Mouse (Mus musculus) midbrain, embryonic 15.5 days (tissue): ENCODE measurements around the gene Cir1. TPM values are rescaled to one million over a fixed set of nuclear protein-coding genes. Genes with fewer than 3 reads are reported as not detected.

Source experiments
- ATAC-seq: fragments of 200-750 bp; cut with Nextera tagmentation; replicated peaks from 2 replicates; pipeline ENCODE4 v1.8.0; 2017; ENCODE audit warnings: moderate TSS enrichment
- H3K27ac ChIP-seq: fragments of 300-500 bp; sonication (generic); 2 replicates; pipeline ENCODE4 v1.5.1; 2015; ENCODE audit warnings: mild to moderate bottlenecking, inconsistent platforms
- H3K27me3 ChIP-seq: fragments of 300-500 bp; sonication (generic); replicated peaks from 2 replicates; pipeline ENCODE4 v1.6.1; 2015; ENCODE audit warnings: inconsistent platforms
- H3K36me3 ChIP-seq: fragments of 300-500 bp; sonication (generic); replicated peaks from 2 replicates; pipeline ENCODE4 v1.6.1; 2015; ENCODE audit warnings: inconsistent platforms
- H3K4me1 ChIP-seq: fragments of 300-500 bp; sonication (generic); 2 replicates; pipeline ENCODE4 v1.6.1; 2015; ENCODE audit warnings: inconsistent platforms
- H3K4me2 ChIP-seq: fragments of 300-500 bp; sonication (generic); 2 replicates; pipeline ENCODE4 v1.6.1; 2015; ENCODE audit warnings: inconsistent platforms, mild to moderate bottlenecking, moderate library complexity
- H3K4me3 ChIP-seq: fragments of 300-500 bp; sonication (generic); 2 replicates; pipeline ENCODE4 v1.5.1; 2015; ENCODE audit warnings: mild to moderate bottlenecking, inconsistent platforms
- H3K9ac ChIP-seq: fragments of 300-500 bp; sonication (generic); 2 replicates; pipeline ENCODE4 v1.6.1; 2015; ENCODE audit warnings: mild to moderate bottlenecking, inconsistent platforms
- H3K9me3 ChIP-seq: fragments of 300-500 bp; sonication (generic); 2 replicates; pipeline ENCODE4 v1.6.1; 2016; ENCODE audit warnings: inconsistent platforms
- WGBS: fragments of 180-500 bp; shearing (Covaris S2); methylation state at CpG from one replicate; pipeline ENCODE4 v1.1.7; 2015; ENCODE audit warnings: mixed read lengths; 5-methylcytosine and 5-hydroxymethylcytosine counted together
- polyA plus RNA-seq: library from polyadenylated mRNA; unstranded; fragments of >200 nt; fragmentation: Nextera tagmentation; extraction: Ambion mirVana; gene quantifications from 2 replicates; pipeline ENCODE4 v1.2.1, GENCODE M21; 2015

The Cir1 gene
- polyA plus RNA-seq, 1 experiment from 2014 or later = 27.4 TPM

DNA sequence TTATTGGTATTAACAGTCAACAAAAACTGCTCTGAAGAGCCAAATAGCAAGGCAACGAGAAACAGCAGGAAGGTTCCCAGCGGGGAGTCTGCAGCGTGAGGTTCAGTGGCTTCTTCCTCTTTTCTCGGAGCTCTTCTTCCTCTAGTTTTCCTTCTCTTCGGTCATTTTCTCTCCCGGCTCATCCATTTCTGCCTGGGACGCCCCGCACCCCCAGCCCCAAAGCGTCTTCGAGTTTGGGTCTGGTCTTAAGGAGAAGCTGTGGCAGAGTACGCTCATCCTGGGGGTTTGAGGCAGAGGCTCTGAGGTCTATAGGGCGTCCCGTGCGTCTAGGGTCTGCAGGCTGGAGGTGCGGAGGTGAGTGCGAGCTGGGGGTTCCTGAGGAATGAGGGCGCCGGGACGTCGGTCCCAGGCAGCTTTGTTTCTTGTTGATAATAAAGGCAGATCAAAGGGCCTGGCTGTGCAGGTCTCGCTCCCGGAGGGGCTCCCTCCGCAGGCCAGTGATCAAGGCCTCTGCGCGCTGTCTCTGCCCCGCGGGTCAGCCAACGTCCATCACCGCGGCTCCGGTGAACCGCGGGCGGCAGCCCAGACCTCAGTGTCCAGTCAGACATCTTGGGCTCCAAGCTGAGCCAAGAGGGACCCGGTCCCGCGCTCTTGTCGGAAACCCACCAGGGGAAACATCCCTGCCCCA, 35.3 kb downstream of the Cir1 start:
- Histone ChIP-seq H3K36me3 (no peaks in the 10 kb centered on the region), H3K9me3 (no peaks in the 10 kb centered on the region), H3K9ac (0 out of 2 replicates have a peak overlapping the region, but pooled peaks have one; percentile 7), H3K4me2 (peak overlapping the region; percentile 31), H3K27me3 (peaks cover 49% of the 10 kb centered on the region), H3K27ac (peak overlapping the region; percentile 65), H3K4me3 (peak overlapping the region; percentile 24), H3K4me1 (peaks cover 57% of the 10 kb centered on the region)
- WGBS = under 1% methylated on average over 38 of the region's 38 CpGs
- no peak for ATAC-seq

DNA sequence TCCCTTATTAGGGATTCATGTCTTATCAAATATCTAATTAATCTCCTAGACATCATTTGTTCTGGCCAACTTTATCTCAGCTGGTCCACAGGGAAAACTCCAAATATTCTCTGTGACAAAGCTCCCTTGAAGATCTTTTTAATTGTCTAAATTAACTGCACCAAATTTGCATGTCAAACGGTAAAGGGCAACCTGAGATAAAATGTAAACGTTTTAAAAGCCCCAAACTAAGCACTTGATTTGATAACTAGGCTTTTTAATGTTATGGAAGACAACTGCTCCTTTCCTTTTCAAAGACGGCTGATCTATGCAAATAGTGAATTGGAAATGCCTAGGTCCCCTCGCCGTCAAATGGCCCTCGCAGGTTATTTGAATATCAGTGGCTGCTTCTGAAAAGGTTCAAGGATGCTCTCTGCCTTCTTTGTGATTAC, 36.3 kb downstream of the Cir1 start:
- H3K4me2 ChIP-seq = no peak overlapping the region
- H3K27me3 ChIP-seq = peaks cover 48% of the 10 kb centered on the region
- no peak overlapping the region for H3K9ac ChIP-seq
- no peaks in the 10 kb centered on the region for H3K9me3 ChIP-seq
- no peaks in the 10 kb centered on the region for H3K36me3 ChIP-seq
- no peak for ATAC-seq
- H3K4me1 ChIP-seq = peaks cover 63% of the 10 kb centered on the region
- H3K4me3 ChIP-seq = peak overlapping the region; percentile 22
- 0 out of 2 replicates have a peak overlapping the region, but pooled peaks have one; percentile 34 for H3K27ac ChIP-seq
- WGBS = under 1% methylated on average over 6 of the region's 6 CpGs

DNA sequence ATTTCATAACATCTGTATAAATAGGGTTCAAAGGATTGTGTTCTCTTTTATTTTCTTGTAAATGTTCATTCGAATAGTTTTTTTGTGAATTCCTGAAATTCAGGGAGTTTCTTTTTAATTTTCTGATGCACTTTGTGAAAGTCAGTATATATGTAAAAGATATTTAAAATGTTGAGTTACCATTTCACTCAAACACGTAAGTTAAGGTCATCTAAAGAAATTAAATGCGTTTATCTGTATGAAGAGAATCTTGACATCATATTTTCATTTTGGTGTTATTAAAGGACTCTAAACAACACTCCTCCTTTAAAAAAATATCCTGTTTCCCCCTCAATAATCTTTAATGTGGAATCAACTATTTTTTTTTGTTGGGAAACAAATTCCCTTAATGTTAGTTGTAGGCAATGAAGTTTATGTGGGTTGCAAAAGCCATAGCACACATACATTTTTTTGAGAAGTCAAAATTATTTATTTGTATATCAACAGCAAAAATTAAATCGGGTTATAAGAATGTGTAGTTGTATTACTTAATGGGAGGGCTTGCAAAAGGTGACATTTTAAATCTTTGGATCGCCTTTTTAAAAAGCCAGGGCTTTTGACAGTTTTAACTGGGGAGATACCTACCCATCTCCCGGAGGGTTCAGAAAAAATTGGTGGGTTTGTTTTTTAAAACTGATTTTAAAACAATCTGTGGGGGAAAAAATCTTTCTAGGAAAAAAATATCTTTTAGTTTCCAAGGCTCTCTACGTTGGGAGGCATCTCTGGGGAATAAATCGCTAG, 37.0 kb downstream of the Cir1 start:
- H3K4me1 ChIP-seq = peaks cover 63% of the 10 kb centered on the region
- H3K27ac ChIP-seq = no peak overlapping the region
- no peaks in the 10 kb centered on the region for H3K9me3 ChIP-seq
- H3K9ac ChIP-seq = no peak overlapping the region
- WGBS = 10% methylated on average over 8 of the region's 8 CpGs
- ATAC-seq = no peak
- H3K36me3 ChIP-seq = no peaks in the 10 kb centered on the region
- peak overlapping the region; percentile 22 for H3K4me3 ChIP-seq
- no peak overlapping the region for H3K4me2 ChIP-seq
- peaks cover 47% of the 10 kb centered on the region for H3K27me3 ChIP-seq

DNA sequence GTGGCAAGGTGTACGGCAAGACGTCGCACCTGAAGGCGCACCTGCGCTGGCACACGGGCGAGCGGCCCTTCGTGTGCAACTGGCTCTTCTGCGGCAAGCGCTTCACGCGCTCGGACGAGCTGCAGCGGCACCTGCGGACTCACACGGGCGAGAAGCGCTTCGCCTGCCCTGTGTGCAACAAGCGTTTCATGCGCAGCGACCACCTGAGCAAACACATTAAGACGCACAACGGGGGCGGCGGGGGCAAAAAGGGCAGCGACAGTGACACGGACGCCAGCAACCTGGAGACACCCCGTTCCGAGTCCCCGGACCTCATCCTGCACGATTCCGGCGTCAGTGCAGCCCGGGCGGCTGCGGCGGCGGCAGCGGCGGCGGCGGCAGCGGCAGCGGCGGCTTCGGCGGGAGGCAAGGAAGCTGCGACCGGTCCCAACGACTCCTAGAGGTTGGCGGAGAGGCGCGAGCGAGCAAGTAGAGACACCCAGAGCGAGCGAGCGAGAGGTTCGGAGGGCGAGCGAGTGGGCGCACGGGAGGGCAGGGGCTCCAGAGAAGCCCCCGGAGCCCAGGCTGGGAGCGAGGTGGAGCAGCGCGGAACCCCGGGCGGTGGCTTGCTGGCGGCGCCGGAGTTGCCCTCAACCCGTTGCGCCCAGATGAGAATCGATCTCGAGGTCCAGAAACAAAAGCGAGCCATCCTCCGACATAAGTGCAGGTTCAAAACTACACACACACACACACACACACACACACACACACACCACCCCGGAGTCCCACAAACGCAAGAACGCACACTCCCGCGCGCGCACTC, 38.2 kb downstream of the Cir1 start:
- Histone ChIP-seq H3K4me3 (peak overlapping the region; percentile 39), H3K4me2 (peak overlapping the region; percentile 55), H3K36me3 (no peaks in the 10 kb centered on the region), H3K9me3 (no peaks in the 10 kb centered on the region), H3K9ac (peak overlapping the region; percentile 42), H3K4me1 (peaks cover 57% of the 10 kb centered on the region), H3K27ac (peak overlapping the region; percentile 68), H3K27me3 (peaks cover 48% of the 10 kb centered on the region)
- under 1% methylated on average over 87 of the region's 88 CpGs for WGBS
- no peak for ATAC-seq

DNA sequence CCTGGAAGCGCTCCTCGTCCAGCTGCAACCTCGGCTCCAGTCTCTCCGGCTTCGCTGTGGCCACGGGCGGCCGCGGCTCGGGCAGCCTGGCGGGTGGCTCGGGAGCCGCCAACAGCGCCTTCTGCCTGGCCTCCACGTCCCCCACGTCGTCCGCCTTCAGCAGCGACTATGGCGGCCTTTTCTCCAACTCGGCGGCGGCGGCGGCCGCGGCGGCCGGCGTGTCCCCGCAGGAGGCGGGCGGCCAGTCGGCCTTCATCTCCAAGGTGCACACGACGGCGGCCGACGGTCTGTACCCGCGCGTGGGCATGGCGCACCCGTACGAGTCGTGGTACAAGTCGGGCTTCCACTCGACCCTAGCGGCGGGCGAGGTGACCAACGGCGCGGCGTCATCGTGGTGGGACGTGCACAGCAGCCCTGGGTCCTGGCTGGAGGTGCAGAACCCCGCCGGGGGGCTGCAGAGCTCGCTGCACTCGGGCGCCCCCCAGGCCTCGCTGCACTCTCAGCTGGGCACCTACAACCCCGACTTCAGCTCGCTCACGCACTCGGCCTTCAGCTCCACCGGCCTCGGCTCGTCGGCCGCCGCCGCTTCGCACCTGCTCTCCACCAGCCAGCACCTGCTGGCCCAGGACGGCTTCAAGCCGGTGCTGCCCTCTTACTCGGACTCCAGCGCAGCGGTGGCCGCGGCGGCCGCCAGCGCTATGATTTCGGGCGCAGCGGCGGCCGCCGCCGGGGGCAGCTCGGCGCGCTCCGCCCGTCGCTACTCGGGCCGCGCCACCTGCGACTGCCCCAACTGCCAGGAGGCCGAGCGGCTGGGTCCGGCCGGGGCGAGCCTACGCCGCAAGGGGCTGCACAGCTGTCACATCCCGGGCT, 39.0 kb downstream of the Cir1 start:
- H3K9me3 ChIP-seq = no peaks in the 10 kb centered on the region
- peak overlapping the region; percentile 42; the same call in 1 of the 2 replicates for H3K9ac ChIP-seq
- H3K27ac ChIP-seq = peak overlapping the region; percentile 68
- peaks cover 46% of the 10 kb centered on the region for H3K27me3 ChIP-seq
- no peaks in the 10 kb centered on the region for H3K36me3 ChIP-seq
- H3K4me1 ChIP-seq = peaks cover 49% of the 10 kb centered on the region
- H3K4me2 ChIP-seq = peak overlapping the region; percentile 55
- ATAC-seq = peak; percentile 18; the same call in 1 of the 2 replicates
- under 1% methylated on average over 109 of the region's 110 CpGs for WGBS
- H3K4me3 ChIP-seq = peak overlapping the region; percentile 39

DNA sequence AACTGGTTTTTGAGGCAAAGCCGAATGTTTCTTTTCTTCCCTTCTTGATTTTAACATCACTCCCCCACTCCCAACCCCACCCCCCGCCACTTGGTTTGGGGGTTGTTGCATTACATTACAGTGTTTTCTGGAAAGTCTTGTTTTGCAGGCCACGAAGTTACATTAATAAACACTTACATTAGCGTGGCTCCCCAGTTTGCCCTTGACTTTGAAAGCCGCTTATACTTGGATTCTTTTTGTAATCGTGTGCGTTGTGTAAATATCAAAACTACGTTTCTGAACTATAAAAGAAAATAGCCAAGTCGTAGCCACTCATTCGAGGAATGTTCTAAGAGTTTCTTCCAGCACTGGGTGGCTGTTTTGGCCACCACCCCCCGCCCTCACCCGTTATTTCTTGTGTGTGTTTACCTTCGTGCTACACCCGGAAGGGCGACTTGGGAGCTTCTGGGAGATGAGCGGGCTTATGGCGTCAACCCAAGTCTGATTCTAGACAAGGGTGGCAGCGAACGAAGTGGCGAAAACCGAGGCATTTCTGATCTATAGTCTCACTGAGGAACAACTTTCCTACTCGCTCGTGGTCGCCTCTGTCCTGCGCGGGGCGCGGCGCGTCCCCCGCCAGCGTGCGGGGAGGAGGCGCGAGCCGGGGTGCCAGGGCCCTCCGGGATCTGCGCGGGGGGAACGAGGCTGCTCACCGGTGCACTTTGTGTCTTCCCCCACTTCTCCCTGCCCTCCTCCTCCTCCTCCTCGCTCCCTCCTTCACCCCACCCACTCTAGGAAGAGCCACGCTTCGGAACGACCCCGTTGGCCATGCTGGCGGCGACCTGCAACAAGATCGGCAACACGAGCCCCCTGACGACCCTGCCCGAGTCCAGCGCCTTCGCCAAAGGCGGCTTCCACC, 39.9 kb downstream of the Cir1 start:
- Histone ChIP-seq H3K4me3 (peak overlapping the region; percentile 39), H3K9me3 (no peaks in the 10 kb centered on the region), H3K27ac (peak overlapping the region; percentile 68), H3K27me3 (peaks cover 48% of the 10 kb centered on the region), H3K4me2 (peak overlapping the region; percentile 55), H3K9ac (no peak overlapping the region), H3K4me1 (peaks cover 46% of the 10 kb centered on the region), H3K36me3 (no peaks in the 10 kb centered on the region)
- ATAC-seq = no peak
- under 1% methylated on average over 54 of the region's 55 CpGs for WGBS

DNA sequence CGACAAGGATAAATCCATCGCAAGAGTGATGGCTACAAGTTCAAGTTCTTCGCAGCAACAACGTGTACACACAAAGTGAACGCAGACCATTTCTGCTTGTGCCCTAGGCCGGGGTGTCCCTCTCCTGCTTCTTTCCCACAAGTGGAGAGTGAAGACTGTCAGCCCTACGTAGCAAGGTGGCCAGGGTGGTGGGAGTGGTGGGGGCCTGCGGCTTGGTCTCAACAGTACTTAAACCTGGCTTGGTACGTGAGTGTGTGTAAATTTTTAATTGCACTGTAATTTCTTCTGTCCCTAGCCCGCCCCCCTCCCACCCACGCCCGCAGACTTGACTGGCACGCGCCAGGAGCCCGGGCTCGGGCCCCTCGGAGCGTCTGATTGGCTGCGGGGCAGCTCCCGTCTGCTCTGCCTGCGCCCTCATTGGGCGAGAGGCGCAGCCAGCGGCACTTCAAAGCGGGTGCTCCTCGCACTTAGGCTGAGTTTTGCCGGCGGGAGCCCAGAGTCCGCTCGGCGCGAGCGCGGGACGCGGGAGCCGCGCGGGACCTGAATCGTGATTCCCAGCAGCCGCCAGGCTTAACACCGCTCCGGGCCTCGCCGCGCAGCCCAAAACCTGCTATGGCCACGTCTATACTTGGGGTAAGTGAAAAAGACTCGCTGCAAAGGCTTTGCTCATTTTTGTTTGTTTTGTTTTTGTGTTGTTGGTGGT, 40.9 kb downstream of the Cir1 start, which contains the start of gene Sp9:
Gene Sp9 (plus strand): TSS at position 467 of the 703 bp plus-strand sequence.
- Histone ChIP-seq H3K36me3 (no peaks in the 10 kb centered on the region), H3K4me1 (peaks cover 39% of the 10 kb centered on the region), H3K27ac (peak within 1 kb of the TSS; percentile 68), H3K4me2 (peak within 1 kb of the TSS; percentile 55), H3K4me3 (peak within 1 kb of the TSS; percentile 39), H3K9me3 (no peaks in the 10 kb centered on the region), H3K9ac (no peak within 1 kb of the TSS), H3K27me3 (peaks cover 48% of the 10 kb centered on the region)
- WGBS = under 1% methylated on average over 48 of the region's 48 CpGs
- peak; percentile 86 for ATAC-seq

DNA sequence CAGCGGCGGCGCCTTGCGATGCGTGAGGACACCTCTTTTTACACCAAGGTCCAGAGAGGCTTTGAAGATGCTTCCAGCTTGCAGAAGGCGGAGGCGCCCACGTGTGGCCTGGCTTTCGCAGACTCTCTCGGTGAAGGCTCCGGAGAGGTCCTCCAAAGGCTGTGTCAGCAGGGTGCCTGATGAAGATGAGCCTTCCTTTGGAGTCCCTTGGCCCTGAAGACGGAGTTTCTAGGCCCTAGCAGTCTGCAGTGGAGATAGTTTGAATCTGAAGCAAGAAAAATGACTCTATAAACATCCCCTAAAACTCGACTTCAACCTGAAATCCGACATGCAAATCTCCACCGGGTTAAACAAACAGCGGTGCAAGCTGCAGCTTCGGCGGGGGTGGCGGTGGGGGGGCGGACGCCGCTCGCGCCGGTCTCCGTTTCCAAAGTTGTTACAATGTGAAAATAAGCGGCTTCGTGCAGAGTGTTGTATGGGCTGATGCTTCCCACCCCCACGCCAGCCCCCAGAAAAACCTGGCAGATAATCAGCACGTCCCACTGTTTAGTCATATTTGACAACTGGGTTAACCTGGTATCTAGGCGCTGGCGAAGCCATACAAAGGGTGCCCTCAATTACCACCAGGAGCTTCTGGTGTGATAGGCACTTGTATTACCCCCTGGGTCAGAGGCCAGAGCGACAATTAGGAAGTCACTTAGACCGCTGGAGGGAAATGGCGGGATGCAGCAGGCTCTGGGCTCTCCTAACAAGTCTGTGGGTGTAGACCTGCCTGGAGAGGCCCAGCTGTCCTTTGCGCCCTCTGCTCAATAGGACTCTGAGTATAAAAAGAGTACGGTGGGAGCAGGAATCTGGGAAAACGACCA, 41.7 kb downstream of the Cir1 start:
- Histone ChIP-seq H3K36me3 (no peaks in the 10 kb centered on the region), H3K9ac (no peak overlapping the region), H3K4me3 (peak overlapping the region; percentile 39), H3K27ac (peak overlapping the region; percentile 32), H3K27me3 (peaks cover 54% of the 10 kb centered on the region), H3K9me3 (no peaks in the 10 kb centered on the region), H3K4me2 (peak overlapping the region; percentile 55), H3K4me1 (peaks cover 39% of the 10 kb centered on the region)
- ATAC-seq = no peak; the same call in 1 of the 2 replicates
- WGBS = under 1% methylated on average over 38 of the region's 38 CpGs

DNA sequence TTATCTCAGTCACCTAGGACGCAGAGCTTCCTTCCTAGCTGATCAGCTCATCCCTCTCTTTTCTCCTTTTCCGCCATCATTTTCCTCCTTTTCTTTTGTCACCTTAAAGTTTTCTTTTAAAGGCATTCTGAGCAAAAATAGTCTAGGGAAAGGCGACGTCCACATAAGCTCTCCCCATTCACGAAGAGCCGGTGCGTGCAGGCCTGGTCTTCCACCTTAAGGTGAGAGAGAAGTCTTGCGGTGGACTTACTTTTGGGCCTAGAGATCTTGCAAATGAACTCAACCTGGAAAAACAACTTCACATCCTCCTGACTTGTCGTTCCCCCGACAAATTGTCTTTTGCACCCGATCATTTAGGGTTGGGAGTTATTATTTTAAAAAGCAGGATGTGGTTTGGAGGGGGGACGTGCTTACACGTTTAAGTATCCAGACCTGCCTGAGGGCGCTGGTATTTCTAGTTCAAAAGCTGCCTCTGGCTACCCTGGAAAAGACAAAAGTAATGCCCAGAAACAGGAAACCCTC, 42.4 kb downstream of the Cir1 start:
- WGBS = 3% methylated on average over 14 of the region's 14 CpGs
- H3K4me1 ChIP-seq = peaks cover 39% of the 10 kb centered on the region
- peaks cover 61% of the 10 kb centered on the region for H3K27me3 ChIP-seq
- H3K4me2 ChIP-seq = peak overlapping the region; percentile 55; the same call in 1 of the 2 replicates
- no peak overlapping the region for H3K27ac ChIP-seq
- H3K4me3 ChIP-seq = 0 out of 2 replicates have a peak overlapping the region, but pooled peaks have one; percentile 39
- ATAC-seq = no peak
- no peak overlapping the region for H3K9ac ChIP-seq
- H3K9me3 ChIP-seq = no peaks in the 10 kb centered on the region
- H3K36me3 ChIP-seq = no peaks in the 10 kb centered on the region
